In genomic region chr7:67618316-67618715, GRCm38 (mm10) we compare ENCODE assay signal across 24 mouse cellular contexts. TPM values are rescaled to one million over a fixed set of nuclear protein-coding genes. Genes with fewer than 3 reads are reported as not detected.
A peak's percentile ranks its signal among the peaks of the same experiment; 100 is the strongest.
DNase-seq lines count a peak whose midpoint lies in the region; ATAC-seq lines count a peak whose summit lies in the region.
"Had no signal": no experiment of that assay in that cellular context is flagged by ENCODE, and none has a peak within 500 bp of the region (broad histone marks: within the 10 kb centered on the region; RNA-seq: fewer than 3 reads in every experiment).

No protein-coding gene starts in this region.

- H3K27me3 ChIP-seq in hindbrain, embryonic 10.5 days (ENCODE audit: insufficient read depth, poor library complexity, severe bottlenecking), result no peaks in the 10 kb centered on the region
- no peaks in the 10 kb centered on the region for H3K27me3 ChIP-seq in hindbrain, embryonic 11.5 days (ENCODE audit: control insufficient read depth, insufficient read depth, low read length)
- no peaks in the 10 kb centered on the region for H3K27me3 ChIP-seq in embryonic facial prominence, embryonic 12.5 days
- no peaks in the 10 kb centered on the region for H3K27me3 ChIP-seq in limb, embryonic 13.5 days
- H3K27me3 ChIP-seq: liver, embryonic 13.5 days; neural tube, embryonic 12.5 days; Patski had no signal

- DNase-seq in hindbrain, embryonic 10.5 days (ENCODE audit: low spot score), result no peak
- no peak for DNase-seq in hindbrain, embryonic 11.5 days (ENCODE audit: low spot score)
- peak; percentile 18 for DNase-seq in embryo, embryonic 10.5 days (ENCODE audit: low spot score)
- DNase-seq in cerebellum, adult 9-10 months, result no peak
- no peak for DNase-seq in right cerebral cortex, postnatal 25 days
- DNase-seq in thymus, adult 18-20 months, result no peak
- DNase-seq: adrenal gland, postnatal 36 days; cerebellum, adult 9-11 months; forebrain, postnatal 0 days; gastrocnemius, postnatal 36 days; kidney, postnatal 4 days; left cerebral cortex, postnatal 4 days; liver, embryonic 13.5 days; lung, adult 2 months; midbrain, embryonic 14.5 days; thymus, postnatal 36 days had no signal

- no peak overlapping the region for H3K4me3 ChIP-seq in hindbrain, embryonic 10.5 days
- H3K4me3 ChIP-seq in hindbrain, embryonic 11.5 days (ENCODE audit: low read depth, low read length), result no peak overlapping the region
- no peak overlapping the region for H3K4me3 ChIP-seq in embryonic facial prominence, embryonic 12.5 days
- no peak overlapping the region for H3K4me3 ChIP-seq in limb, embryonic 13.5 days
- H3K4me3 ChIP-seq: left cerebral cortex, adult 2 months; liver, embryonic 13.5 days; neural tube, embryonic 12.5 days had no signal

- no peaks in the 10 kb centered on the region for H3K36me3 ChIP-seq in hindbrain, embryonic 10.5 days
- no peaks in the 10 kb centered on the region for H3K36me3 ChIP-seq in hindbrain, embryonic 11.5 days (ENCODE audit: control insufficient read depth, insufficient read depth, low read length)
- H3K36me3 ChIP-seq in embryonic facial prominence, embryonic 12.5 days, result no peaks in the 10 kb centered on the region
- no peaks in the 10 kb centered on the region for H3K36me3 ChIP-seq in limb, embryonic 13.5 days
- H3K36me3 ChIP-seq: liver, embryonic 13.5 days; neural tube, embryonic 12.5 days had no signal

- peaks cover 10% of the 10 kb centered on the region for H3K4me1 ChIP-seq in hindbrain, embryonic 10.5 days (replicated peaks)
- H3K4me1 ChIP-seq in hindbrain, embryonic 11.5 days (replicated peaks; ENCODE audit: control insufficient read depth, insufficient read depth, low read length), result no peaks in the 10 kb centered on the region
- peaks cover 6% of the 10 kb centered on the region; the same call in 1 of the 2 replicates for H3K4me1 ChIP-seq in embryonic facial prominence, embryonic 12.5 days
- H3K4me1 ChIP-seq in limb, embryonic 13.5 days, result peaks cover 59% of the 10 kb centered on the region
- H3K4me1 ChIP-seq: liver, embryonic 13.5 days; neural tube, embryonic 12.5 days had no signal

- no peak for ATAC-seq in hindbrain, embryonic 11.5 days (ENCODE audit: low FRiP score)
- ATAC-seq in embryonic facial prominence, embryonic 12.5 days (ENCODE audit: insufficient number of reproducible peaks, insufficient read depth, low FRiP score, low TSS enrichment), result 0 out of 2 replicates have a peak, but pooled peaks have one; percentile 41
- ATAC-seq in limb, embryonic 13.5 days (ENCODE audit: low FRiP score, low read depth), result peak; percentile 67
- ATAC-seq: forebrain, postnatal 0 days; hindbrain, postnatal 0 days; intestine, embryonic 16.5 days; Patski had no signal

- 70% methylated on average over 3 of the region's 3 CpGs for WGBS in hindbrain, embryonic 10.5 days
- WGBS in hindbrain, embryonic 11.5 days, result 82% methylated on average over 3 of the region's 3 CpGs
- WGBS in embryonic facial prominence, embryonic 12.5 days, result 45% methylated on average over 3 of the region's 3 CpGs
- WGBS in limb, embryonic 13.5 days, result 34% methylated on average over 3 of the region's 3 CpGs

- H3K9me3 ChIP-seq in hindbrain, embryonic 10.5 days, result no peaks in the 10 kb centered on the region
- no peaks in the 10 kb centered on the region for H3K9me3 ChIP-seq in hindbrain, embryonic 11.5 days (ENCODE audit: control insufficient read depth, low read length)
- no peaks in the 10 kb centered on the region for H3K9me3 ChIP-seq in embryonic facial prominence, embryonic 12.5 days
- H3K9me3 ChIP-seq in limb, embryonic 13.5 days, result no peaks in the 10 kb centered on the region
- H3K9me3 ChIP-seq: G1E; liver, embryonic 13.5 days; neural tube, embryonic 12.5 days had no signal

- no peak overlapping the region for H3K9ac ChIP-seq in hindbrain, embryonic 11.5 days (ENCODE audit: low read depth, low read length)
- no peak overlapping the region for H3K9ac ChIP-seq in embryonic facial prominence, embryonic 12.5 days
- no peak overlapping the region for H3K9ac ChIP-seq in limb, embryonic 13.5 days
- H3K9ac ChIP-seq: forebrain, postnatal 0 days; liver, embryonic 13.5 days; neural tube, embryonic 12.5 days had no signal

- peak overlapping the region; percentile 35; the same call in 1 of the 2 replicates for H3K27ac ChIP-seq in hindbrain, embryonic 10.5 days
- no peak overlapping the region for H3K27ac ChIP-seq in hindbrain, embryonic 11.5 days (ENCODE audit: low read depth, low read length)
- H3K27ac ChIP-seq in embryonic facial prominence, embryonic 12.5 days, result 0 out of 2 replicates have a peak overlapping the region, but pooled peaks have one; percentile 14
- peak overlapping the region; percentile 40; the same call in 1 of the 2 replicates for H3K27ac ChIP-seq in limb, embryonic 13.5 days
- H3K27ac ChIP-seq: hindbrain, postnatal 0 days; left cerebral cortex, adult 2 months; liver, embryonic 13.5 days; neural tube, embryonic 12.5 days had no signal

- H3K4me2 ChIP-seq in hindbrain, embryonic 11.5 days (replicated peaks; ENCODE audit: low read depth, low read length), result no peak overlapping the region
- H3K4me2 ChIP-seq in embryonic facial prominence, embryonic 12.5 days (replicated peaks), result no peak overlapping the region
- H3K4me2 ChIP-seq in limb, embryonic 13.5 days (replicated peaks), result no peak overlapping the region
- H3K4me2 ChIP-seq: liver, embryonic 13.5 days; neural tube, embryonic 12.5 days had no signal

RNA-seq across cellular contexts. Expression of gene Lrrc28, which starts 26.8 kb away (rescaled TPM):
- 19.9 and 25.1 TPM in 2 replicates for polyA plus RNA-seq in hindbrain, embryonic 10.5 days (2016; fragmentation: Nextera tagmentation; extraction: Ambion mirVana)
- 26.3 and 27.2 TPM in 2 replicates for polyA plus RNA-seq in hindbrain, embryonic 11.5 days (2014; fragmentation: Nextera tagmentation; extraction: Ambion mirVana)
- 26.0 and 26.3 TPM in 2 replicates for polyA plus RNA-seq in embryonic facial prominence, embryonic 12.5 days (2016; fragmentation: Nextera tagmentation; extraction: Ambion mirVana)
- 21.4 and 22.3 TPM in 2 replicates for polyA plus RNA-seq in limb, embryonic 13.5 days (2015; fragmentation: Nextera tagmentation; extraction: Ambion mirVana)

RNA-seq across cellular contexts. Expression of gene Ttc23, which starts 28.9 kb away (rescaled TPM):
- 34.3 and 34.4 TPM in 2 replicates for polyA plus RNA-seq in hindbrain, embryonic 10.5 days (2016; fragmentation: Nextera tagmentation; extraction: Ambion mirVana)
- polyA plus RNA-seq in hindbrain, embryonic 11.5 days (2014; fragmentation: Nextera tagmentation; extraction: Ambion mirVana), result 32.4 and 33.3 TPM in 2 replicates
- 50.9 and 54.4 TPM in 2 replicates for polyA plus RNA-seq in embryonic facial prominence, embryonic 12.5 days (2016; fragmentation: Nextera tagmentation; extraction: Ambion mirVana)
- polyA plus RNA-seq in limb, embryonic 13.5 days (2015; fragmentation: Nextera tagmentation; extraction: Ambion mirVana), result 58.1 and 60.6 TPM in 2 replicates
